Mouse (Mus musculus): Measurements from ENCODE around the gene Fam216a. TPM values are rescaled to one million over a fixed set of nuclear protein-coding genes. Genes with fewer than 3 reads are reported as not detected.
"Not testable (repeated sequence)": the region's sequence is repeated elsewhere in the genome, so short reads cannot be mapped to it uniquely, and the experiment has no call there.

The Fam216a gene
- 10 to 100 TPM; 67.8 to 75.3 TPM for total RNA-seq (2021)
- long read RNA-seq, experiment 1, transcript Fam216a-201 (7 exons, 1,388 nt), result major isoform, 96 of 110 reads
- long read RNA-seq, experiment 1, partial matches to known transcripts, result 5 of 110 reads
- long read RNA-seq, experiment 1, other reads (novel, unspliced or antisense), result 9 of 110 reads
- long read RNA-seq, experiment 2, transcript Fam216a-201 (7 exons, 1,388 nt), result major isoform, 83 of 91 reads
- long read RNA-seq, experiment 2, partial matches to known transcripts, result 4 of 91 reads
- long read RNA-seq, experiment 2, other reads (novel, unspliced or antisense), result 4 of 91 reads

DNA sequence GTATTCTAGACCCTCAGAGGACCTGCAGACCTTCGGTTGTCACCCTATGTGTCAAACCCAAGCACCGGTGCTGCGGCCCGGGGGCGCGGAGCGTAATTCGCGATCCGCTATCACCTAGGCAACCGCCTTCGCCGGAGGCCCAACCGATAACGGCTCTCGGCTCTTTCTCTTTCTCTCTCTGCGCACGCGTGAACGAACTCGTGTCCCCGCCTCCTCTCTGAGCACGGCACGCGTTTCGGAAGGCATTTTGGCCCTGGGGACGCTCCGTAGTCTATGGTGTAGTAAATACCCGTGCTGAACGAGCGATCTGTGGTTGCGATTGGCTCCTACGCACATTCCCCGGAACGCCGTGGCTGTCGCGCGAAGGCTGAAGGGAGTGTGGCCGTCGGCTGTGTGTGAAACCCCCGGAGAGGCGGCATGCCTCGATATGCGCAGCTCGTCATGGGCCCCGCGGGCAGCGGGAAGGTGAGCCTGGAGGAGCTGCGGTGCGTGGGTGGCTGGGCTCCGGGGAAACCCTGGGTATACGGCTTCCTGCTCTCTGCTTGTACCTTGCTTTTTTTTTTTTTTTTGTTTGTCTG, at the start of gene Fam216a:
TSS of gene Fam216a (minus strand) at position 173 of the 578 bp plus-strand sequence.
- DNase-seq (ENCODE audit: low spot score in 2 of 2), result peak; percentile 100

DNA sequence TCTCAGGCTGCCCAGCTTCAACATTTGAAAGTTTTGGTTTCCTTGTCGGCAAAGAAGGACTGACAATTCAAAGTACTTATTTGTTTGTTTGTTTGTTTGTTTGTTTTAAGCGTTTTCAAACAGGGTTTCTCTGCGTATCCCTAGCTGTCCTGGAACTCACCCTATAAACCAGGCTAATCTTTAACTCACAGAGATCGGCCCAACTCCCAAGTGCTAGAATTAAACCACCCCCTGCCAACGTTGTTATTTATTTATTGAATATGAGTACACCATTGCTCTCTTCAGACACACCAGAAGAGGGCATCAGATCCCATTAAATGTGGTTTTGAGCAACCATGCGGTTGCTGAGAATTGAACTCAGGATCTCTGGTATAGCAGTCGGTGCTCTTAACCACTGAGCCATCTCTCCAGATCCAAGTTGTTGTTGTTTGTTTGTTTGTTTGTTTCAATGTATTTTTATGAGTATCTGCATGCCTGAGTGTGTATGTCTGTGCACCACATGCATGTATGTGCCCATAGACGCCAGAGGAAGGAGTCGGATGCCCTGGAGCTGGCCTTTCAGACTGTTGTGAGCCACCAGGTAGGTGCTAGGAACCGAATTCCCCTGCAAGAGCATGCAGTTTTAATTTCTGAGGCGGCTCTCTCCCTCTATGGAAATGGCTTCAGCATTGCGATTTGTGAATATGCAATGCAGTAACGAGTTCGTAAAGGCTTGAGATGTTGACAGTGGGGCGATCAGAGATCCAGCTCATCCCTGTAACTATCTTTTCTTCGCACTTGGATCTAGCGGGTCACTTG, 49.3 kb upstream of the Fam216a start, which contains the start of gene Anapc7:
TSS of gene Anapc7 (plus strand) at position 423 of the 798 bp plus-strand sequence.
- DNase-seq (ENCODE audit: low spot score in 2 of 2), result no peak

DNA sequence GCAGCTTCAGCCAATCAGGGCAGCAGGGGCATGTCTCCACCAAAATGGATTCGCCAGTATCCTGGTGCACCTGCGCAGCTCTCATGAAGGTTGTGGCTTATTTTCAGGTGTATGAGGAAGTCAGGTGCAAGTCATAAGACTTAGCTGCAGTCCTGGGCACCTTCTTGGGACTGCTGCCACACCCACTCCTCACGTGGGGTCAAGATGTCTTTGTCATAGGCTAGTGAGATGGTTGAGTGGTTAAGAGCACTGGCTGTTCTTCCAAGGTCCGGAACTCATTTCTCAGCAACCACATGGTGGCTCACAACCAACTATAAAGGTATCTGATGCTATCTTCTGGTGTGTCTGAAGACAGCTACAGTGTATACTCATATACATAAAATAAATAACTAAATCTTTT, 48.5 kb upstream of the Fam216a start:
- not testable (repeated sequence) for DNase-seq (ENCODE audit: low spot score in 2 of 2)

DNA sequence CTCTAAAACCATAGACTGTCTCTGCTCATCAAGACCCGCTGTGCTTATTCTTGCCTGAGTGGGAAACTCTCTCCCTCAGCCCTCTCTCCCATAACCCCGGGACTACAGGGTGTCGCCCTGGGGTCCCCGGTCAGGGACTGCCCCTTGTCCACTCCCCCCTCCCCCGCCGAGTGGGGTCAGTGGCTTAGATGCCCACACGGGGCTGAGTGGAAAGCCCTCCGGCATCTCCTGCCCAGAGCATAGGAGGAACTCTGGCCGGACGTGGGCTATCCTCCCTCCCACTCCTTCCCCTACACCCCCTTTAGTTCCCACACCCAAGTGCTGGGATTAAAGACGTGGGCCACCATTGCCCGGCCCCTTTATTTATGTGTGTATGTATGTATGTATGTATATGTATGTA, 43.3 kb upstream of the Fam216a start:
- DNase-seq (ENCODE audit: low spot score in 2 of 2), result no peak

DNA sequence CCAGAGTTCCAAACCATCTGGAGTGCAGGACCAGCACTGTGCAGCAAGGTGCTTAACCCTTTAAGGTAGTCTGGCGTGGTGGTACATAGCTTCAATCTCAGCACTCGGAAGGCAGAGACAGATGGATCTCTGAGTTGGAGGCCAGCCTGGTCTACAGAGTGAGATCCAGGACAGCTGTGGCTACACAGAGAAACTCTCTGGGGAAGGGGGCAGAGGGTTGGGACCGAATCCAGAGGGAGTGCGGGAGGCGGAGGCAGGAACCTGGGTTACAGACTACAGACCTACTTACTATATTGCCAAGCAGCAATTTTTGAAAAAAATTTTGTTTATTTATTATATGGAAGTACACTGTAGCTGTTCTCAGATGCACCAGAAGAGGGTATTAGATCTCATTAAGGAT, 42.2 kb upstream of the Fam216a start:
- DNase-seq (ENCODE audit: low spot score in 2 of 2), result no peak

DNA sequence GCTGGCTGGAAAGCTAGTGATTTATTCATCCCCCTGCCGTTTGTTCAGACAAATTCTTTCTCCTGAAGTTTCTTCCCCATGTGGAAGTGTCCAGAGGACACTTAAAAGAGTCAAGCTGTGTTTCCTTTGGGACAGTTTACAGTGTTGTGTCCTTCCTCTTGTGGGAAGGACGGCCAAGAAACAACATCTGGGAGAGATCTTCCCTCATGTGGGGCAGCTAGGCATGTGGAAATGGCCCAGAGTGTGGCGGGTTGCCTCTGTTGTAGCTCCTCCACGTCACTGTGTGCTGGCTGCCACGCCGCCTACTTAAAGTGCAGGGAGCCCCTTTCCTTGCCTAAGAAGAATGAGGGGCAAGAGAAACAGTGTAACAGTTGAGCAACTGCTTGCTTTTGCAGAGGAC, 40.7 kb upstream of the Fam216a start:
- no peak for DNase-seq (ENCODE audit: low spot score in 2 of 2)

DNA sequence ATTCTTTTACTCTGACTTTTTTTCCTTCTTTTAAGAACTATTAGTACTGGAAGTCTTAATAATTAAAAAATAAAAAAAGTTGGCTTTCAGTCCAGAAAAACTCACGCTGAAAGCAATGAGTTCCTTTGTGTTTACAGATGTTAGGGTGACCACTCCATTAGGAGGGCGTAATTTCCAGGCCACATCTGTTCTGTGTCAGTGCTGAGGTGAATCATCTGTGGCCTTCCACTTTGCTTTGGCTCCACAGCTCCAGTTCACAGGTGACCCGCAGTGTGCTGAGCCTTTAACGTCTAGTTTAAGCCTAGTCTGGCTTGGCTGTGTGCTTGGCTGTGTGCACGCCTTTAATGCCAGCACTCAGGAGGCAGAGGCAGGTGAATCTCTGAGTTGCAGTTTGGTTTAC, 39.7 kb upstream of the Fam216a start:
- no peak for DNase-seq (ENCODE audit: low spot score in 2 of 2)

DNA sequence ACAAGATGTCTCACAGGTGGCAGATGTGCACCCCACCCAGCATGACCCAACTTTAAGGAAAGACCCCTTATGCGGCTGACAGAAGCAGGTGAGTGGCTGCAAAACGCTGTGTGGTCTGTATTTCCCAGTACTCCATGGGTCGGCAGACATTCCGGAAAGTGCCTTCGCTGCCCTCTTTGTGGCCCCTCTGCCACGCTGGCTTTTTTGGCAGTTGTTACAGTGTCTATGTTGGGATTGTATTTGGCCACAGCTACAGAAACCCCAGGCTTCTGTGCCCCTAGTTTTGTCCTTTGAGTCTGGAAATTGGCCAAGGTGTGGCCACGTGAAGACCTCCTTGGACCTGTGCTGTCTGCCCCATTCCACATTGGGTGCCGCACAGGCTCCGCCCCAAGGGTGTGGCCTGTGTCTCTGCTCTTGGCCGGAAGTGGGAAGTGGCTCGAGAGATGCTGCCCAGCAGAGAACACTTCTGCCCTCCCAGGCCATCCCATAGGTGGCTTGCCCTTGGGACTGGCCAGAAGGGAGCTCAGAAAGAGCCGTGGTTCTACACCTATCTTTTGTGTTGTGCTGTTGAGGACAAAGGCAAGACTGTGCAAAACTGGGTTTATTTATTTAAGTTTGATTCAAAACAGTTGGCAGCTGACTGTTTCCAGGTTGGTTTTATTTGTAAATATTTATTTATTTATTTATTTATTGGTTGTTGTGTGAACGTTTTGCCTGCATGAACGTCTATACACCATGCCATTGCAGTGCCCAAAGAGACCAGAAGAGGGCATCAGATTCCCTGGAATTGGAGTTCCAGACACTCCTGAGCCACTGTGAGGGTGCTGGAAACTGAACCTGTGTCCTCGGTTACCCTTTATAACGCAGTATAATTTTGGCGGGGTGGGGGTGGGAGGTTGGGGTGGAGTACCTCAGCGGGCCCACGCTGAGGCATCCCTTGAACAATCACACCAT, 37.8 kb upstream of the Fam216a start:
- DNase-seq (ENCODE audit: low spot score in 2 of 2), result no peak

DNA sequence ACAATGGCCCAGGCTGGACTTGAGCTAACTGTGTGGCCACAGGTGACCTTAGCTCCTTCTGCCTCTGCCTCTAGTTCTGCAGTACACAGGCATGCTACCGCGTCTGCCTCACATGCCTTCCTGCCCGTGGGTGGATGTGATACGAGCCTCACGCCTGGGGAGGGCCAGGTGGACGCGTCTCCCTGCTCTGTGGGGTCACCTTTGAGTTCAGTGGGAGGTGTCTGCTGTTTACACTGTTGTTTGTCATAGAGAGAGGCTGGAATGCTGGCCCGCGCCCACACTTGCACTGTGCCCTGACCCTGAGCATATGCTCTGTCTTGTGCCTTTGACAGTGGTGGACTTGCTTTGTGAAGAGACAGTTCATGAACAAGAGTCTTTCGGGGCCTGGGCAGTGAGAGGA, 33.4 kb upstream of the Fam216a start:
- no peak for DNase-seq (ENCODE audit: low spot score in 2 of 2)

DNA sequence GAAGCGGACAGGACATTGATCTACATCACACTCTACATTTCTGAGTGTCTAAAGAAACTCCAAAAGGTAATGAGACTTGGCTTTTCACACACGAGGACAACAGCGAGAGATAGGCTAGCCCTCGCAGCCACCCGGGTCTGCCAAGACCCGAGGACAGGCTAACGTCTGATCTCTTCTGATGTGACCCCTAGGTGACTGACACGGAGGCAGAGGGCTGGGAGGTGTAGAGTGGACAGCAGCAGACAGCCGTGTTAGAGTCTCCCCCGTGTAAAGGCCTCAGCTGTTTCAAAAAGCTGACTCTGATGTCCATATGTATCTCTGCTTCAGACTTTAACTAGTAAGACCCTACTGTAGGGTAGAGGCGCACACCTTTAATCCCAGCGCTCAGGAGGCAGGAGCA, 31.2 kb upstream of the Fam216a start:
- DNase-seq (ENCODE audit: low spot score in 2 of 2), result no peak

DNA sequence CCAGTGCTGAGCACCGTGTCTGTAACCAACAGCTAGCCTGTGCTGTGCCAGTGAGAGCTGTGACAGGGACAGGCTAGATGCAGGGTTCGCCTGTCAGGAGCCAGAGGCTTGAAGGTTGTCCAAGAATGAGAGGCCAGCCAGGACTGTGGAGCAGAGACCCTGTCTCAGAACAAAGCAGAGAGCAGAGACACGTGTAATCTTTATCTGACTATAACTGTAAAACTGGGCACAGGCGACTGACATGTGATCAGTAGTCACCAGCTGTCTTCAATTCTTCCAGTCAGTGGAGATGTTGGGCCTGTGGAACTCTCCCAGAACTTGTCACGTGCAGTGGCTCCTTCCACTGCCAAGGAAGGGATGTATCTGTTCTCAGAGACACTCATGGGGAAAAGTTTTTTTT, 30.6 kb upstream of the Fam216a start:
- peak; percentile 50 to 64 for DNase-seq (ENCODE audit: low spot score in 2 of 2)

DNA sequence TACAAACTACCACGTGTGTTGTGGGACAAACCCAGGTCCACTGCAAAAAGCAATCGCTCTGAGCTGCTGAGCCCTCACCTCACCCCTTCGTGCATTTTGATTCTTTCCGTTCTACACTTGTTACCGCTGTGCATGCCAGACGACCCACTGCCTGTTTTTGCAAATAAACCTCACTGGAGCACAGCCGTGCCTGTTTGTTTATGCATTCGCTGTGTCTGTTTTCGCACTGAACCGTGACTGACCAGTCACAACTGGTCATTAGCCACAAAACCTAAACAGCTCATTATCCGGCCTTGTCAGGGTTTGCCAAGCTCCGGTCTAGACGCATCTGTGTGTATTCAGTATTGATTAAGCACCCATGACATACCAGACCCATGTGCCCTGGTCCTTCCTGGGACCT, 30.0 kb upstream of the Fam216a start:
- no peak for DNase-seq (ENCODE audit: low spot score in 2 of 2)

DNA sequence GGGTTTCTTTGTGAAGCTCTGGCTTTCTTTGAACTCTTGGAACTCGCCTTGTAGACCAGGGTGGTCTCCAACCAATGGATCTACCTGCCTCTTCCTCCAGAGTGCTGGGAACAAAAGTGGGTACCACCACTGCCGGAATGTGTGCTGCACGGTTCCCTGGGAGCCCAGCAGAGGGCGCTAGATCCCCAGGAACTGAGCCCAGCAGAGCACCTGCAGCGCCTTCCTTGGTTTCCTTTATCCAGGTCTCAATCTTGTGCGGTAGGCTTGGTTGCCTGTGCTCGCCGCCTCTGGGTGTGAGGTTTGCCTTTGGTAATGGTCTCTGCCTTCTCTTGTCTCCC, 29.1 kb upstream of the Fam216a start:
- DNase-seq (ENCODE audit: low spot score in 2 of 2), result peak; percentile 73 to 78

DNA sequence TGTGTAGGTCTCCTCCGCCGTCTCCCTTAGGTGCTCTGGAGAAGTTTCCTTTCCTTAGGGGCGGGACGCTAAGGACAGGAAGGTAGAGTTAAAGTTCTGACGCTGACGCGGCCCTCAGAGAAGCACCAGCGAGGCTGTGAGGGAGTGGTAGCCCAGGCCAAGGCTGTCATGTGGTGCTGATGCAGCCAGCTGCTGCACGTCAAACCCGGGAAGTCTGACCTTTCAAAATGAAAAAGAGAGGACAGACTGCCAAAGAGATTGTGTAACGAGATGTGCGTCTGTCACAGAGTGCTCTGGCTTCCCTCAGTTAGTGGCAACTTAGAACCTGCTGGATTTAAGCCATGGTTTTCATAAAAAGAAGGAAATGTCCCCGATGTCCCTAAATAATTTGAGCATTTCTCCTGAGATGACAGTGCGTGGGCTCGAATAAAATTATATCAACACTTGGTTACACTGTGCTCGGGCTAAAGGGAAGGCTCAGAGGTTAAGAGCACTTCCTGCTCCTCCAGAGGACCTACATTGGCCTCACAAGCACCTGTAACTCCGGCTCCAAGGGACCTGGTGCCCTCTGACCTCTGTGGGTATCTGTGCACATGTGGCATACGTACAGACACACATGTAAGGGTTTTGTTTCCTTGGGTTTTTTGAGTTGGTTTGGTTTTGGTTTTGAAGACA, 28.6 kb upstream of the Fam216a start:
- DNase-seq (ENCODE audit: low spot score in 2 of 2), result peak; percentile 37 to 39

DNA sequence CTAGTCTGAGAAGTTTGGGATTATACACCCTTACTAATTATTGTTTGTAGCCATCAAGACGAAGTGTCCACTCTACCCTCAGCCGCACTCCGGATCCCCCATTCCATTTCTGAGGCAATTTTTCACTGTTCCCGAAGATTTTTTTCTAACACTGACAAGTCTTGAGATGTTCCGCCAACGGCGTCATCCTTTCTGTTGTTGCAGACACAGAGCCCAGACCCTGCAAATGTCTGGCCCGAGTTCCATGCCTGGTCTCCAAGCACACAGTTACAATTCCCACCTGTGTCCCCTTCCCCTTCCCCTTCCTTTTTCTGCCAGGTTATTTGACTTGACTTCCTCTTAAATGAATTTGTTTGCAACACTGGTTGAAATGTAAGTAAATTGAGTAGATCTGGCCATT, 27.7 kb upstream of the Fam216a start:
- DNase-seq (ENCODE audit: low spot score in 2 of 2), result no peak

DNA sequence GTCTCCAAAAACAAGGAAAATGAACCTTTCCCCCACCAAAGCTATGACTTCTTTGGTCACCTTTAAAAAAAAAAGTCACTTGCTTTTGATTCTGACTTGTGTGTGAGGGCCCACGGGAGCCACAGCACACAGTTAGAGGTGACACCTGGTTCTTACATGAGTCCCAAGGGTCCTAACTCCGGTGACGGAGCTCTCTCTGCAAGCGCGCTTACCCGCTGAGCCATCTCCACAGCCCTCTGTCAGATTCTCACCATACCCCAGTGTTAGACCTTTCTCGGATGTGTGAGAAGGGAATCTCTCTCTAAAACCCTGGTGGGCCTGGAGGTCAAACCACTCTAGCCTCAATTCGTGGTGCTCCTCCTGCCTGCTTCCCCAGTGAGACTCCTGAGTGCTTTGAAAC, 25.3 kb upstream of the Fam216a start:
- no peak for DNase-seq (ENCODE audit: low spot score in 2 of 2)

DNA sequence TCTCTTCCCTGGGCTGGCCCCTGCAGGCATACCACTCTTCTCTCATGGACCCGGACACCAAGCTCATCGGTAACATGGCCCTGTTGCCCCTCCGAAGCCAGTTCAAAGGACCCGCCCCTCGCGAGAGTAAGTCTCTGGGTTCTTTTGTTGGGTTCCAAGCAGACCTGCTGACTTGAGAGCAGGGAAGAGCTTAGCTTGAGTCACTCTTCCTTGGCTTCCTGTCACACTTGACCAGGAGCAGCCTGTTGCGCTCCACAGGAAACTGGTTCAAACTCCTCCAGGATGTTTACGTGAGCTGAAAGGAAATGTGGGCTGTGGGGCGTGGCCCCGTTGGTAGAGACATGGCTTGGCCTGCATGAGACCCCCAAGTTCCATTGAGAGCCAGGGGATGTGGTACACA, 24.6 kb upstream of the Fam216a start:
- DNase-seq (ENCODE audit: low spot score in 2 of 2), result no peak

DNA sequence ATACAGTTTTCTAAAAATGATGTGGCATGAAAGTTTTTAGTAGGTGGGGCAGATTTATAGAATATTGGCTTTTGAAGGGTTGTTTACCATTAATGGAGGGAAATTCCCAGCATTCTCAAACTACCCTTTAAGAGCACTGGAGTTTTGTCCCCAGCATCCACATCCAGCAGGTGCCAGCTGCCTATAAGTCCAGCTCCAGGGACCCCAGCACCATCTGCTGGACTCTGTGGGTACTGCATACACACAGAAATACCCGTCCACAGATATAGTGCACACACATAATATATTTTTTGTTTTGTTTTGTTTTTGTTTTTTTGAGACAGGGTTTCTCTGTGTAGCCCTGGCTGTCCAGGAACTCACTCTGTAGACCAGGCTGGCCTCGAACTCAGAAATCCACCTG, 21.7 kb upstream of the Fam216a start:
- DNase-seq (ENCODE audit: low spot score in 2 of 2), result peak; percentile 62 to 80

DNA sequence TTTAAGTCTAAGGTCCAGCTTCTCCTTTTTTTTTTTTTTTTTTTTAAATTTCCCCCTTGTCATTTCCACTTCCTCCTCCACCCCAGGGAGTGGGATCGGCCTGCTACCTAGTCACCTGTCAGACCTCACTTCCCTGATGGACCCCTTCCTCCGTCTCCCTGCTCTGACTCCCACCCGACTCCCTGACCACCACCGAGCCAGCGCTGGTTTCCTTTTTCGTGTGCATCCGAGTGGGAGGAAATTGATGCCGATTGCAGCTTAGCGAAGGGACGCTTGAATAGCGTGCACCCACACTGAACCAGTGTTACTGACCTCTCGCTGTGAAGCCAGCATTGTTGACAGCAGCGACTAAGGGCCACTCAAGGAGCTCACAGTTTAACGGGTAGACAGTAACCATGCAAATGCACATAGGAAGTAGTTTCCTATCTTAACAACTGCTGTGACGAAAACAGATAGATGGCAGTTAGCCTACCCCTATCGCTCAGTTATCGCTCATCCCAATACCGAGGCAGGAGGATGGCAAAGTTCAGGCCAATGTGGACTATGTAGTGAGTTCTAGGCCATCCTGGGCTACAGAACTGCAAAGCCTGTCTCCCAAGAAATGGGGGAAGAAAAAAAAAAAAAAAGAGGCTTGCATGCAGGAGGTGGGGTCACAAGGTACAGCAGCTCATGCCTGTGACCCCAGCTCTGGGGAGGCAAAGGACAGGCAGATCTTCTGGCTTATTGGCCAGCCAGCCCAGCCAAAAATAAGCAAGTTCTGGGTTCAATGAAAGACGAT, 20.3 kb upstream of the Fam216a start:
- DNase-seq (ENCODE audit: low spot score in 2 of 2), result no peak

DNA sequence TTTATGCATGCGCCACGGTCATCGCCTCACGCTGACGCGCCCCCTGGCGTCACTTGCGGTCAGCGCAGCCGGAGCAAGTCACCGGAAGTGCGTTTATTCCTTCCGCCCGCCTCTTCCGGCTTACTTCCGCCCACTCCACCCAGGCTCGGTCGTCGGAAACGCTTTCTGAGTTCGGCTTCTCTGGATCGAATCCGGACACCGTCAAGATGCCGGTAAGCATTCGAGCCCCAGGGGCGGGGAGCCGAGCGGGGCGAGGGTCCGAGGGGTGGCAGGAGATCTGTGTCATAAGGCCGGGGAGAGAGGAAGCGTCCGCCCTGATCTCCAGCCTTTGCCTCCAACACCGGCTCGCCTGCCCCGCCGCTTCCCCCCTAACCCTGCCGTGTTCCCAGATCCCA, 19.6 kb upstream of the Fam216a start, which contains the start of gene Arpc3:
TSS of gene Arpc3 (plus strand) at position 93 of the 395 bp plus-strand sequence.
- DNase-seq (ENCODE audit: low spot score in 2 of 2), result peak; percentile 92 to 93

All from left cerebral cortex, adult 18-20 months (tissue).